Mouse (Mus musculus): ENCODE data around the gene Ppp1r13l. TPM values are rescaled to one million over a fixed set of nuclear protein-coding genes. Genes with fewer than 3 reads are reported as not detected.

The Ppp1r13l gene
- total RNA-seq, 2 experiments from 2014 or later = 1.7 to 2.9 TPM

DNA sequence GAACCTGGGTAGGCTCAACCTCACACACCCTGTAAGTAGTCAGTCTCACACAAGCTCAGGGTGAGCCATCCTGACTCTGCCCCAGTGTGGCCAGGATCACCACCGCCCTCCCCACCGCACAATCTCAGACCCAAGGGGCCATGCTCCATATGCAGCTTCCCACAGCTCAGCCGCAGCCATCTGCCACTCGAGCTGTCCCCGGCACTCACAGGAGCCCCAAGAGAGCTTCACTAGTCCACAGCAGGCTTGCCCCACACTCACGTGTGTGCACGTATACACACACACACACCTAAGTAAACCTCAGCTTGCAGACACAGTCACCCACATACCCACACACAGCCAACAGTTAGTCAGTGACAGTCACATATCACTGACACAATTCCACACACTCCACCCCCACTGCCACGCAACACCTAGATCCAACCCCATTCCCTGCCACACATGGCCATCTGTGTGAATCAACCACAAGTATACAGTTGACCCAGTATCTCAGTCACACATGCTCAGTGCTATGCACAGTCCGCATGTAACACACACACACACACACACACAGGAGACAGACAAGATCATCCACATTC lies 43.1 kb downstream of the Ppp1r13l start:
- intact Hi-C loops (cut with DNase I; ENCODE audit: low total_unique reads) = no loop called here

DNA sequence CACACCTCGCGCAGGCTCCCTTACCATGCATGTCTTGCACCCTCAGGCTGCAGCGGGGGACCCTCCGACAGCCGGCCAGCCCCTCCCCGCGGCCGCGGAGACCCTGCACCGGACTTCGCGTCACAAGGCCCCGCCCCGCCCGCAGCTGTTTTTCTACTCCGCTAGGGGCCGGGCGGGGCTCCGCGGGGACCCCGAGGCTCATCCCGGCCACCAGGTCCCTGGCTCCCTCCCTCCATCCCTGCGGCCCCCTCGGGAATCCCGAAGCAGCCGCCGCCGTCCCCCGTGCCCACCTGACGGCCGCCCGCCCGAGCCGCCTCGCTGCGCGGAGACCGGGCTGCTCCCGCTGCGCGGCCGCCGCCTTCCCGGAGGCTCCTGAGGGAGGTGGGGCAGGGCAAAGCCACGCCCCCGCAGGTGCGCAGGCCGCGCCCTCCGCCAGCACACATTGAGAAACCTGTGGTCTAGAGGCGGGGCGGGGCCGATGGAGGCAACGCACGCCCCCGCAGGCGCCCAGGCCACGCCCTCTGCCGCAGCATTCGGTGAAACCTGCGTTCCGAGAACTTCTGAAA lies 44.3 kb downstream of the Ppp1r13l start, which contains the start of gene Klc3:
Klc3 (minus strand) TSS at position 374 of the 566 bp plus-strand sequence.
- no peak for DNase-seq
- intact Hi-C loops (cut with DNase I; ENCODE audit: low total_unique reads) = no loop called here

More for the DNA sequence above, 43.1 kb downstream of the Ppp1r13l start:
- no peak for DNase-seq

DNA sequence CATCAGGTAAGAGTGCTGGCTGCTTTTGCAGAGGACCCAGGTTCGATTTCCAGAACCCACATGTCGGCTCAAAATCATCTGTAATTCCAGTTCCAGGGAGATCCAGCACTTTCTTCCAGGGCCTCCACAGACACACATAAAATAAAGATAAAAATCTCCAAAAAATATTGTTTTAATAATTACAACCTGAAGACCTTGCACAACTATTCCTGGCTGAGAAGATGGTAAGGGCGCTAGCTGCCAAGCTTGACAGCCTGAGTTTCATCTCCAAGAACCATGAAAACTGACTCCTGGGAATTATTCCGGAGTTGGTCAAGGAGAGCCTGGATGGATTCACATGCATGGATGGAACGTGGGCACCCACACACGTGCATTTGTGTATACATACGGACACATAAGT lies 44.9 kb downstream of the Ppp1r13l start, which contains the start of gene Ckm:
Ckm (plus strand) TSS at position 301 of the 400 bp plus-strand sequence.
- intact Hi-C loops (cut with DNase I; ENCODE audit: low total_unique reads) = no loop called here
- no peak for DNase-seq

DNA sequence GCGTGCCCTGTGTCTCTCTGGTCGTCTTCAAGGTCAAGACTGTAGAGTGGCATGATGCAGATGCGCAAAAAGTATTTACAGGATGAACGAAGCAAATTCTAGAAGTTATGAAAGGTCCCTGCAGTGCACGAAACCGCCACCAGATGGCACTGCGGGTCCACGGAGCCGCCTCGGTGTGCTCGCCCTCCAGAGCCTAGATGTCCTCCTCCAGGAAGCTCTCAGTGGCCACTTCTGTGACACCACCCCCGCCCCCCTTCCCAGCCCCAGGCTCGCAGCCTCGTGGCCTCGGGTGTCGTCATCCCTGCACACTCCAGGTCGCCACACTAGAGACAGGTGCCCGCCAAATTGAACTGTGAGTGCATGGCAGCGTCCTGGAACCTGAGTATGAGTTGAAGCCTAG lies 45.9 kb downstream of the Ppp1r13l start:
- DNase-seq = peak; percentile 78
- intact Hi-C loops (cut with DNase I; ENCODE audit: low total_unique reads) = no loop called here

DNA sequence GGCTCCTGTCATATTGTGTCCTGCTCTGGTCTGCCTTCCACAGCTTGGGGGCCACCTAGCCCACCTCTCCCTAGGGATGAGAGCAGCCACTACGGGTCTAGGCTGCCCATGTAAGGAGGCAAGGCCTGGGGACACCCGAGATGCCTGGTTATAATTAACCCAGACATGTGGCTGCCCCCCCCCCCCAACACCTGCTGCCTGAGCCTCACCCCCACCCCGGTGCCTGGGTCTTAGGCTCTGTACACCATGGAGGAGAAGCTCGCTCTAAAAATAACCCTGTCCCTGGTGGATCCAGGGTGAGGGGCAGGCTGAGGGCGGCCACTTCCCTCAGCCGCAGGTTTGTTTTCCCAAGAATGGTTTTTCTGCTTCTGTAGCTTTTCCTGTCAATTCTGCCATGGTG lies 50.2 kb downstream of the Ppp1r13l start:
- intact Hi-C loops (cut with DNase I; ENCODE audit: low total_unique reads) = no loop called here
- DNase-seq = peak; percentile 63

DNA sequence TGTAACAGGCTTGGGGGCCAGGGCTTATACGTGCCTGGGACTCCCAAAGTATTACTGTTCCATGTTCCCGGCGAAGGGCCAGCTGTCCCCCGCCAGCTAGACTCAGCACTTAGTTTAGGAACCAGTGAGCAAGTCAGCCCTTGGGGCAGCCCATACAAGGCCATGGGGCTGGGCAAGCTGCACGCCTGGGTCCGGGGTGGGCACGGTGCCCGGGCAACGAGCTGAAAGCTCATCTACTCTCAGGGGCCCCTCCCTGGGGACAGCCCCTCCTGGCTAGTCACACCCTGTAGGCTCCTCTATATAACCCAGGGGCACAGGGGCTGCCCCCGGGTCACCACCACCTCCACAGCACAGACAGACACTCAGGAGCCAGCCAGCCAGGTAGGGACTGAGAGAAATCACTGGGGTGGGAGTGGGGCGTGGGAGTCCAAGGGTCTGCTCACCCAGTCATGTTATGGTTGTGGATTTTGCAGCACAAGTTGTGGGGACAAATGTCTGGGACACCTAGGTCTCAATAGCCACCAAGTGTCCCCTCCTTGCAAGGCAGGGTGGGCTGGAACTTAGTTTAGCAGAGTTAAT lies 51.3 kb downstream of the Ppp1r13l start:
- peak; percentile 93 for DNase-seq
- intact Hi-C loops (cut with DNase I; ENCODE audit: low total_unique reads) = no loop called here

DNA sequence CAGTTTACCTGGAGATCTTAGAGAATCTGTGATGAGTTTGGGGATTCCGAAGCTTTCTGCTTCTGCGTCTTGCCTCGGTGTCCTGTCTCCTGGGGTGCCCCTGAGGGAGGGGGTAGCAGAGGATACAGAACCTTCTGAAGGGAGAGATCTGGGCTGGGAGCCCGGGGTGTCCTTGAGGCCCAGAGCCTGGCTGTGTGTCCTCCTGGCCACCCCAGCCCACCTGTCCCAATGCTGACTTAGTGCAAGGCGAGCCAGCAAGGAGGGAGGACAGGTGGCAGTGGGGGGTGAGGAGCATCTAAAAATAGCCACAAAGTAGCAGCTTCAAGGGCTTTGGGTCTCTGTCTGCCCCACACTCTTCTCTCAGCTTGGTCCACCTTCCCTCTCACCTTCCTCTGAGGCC lies 52.2 kb downstream of the Ppp1r13l start:
- intact Hi-C loops (cut with DNase I; ENCODE audit: low total_unique reads) = no loop called here
- DNase-seq = peak; percentile 70

DNA sequence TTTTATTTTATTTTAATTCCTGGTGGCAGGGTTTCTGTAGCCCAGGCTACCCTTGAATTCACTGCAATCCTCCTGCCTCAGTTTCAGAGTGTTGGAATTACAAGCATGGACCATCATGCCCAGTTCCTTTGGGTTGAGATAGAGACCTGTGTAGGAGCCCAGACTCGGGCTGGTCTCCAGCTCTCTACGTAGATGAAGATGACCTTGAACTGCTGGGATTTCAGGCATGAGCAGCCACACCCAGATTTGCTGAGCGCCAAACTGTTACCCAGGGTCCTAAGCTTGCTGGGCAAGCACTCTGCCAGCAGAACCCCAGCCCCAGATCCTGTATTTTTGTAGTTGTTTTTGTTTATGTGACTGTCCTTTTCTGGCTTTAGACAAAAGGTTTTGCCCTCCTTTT lies 54.0 kb downstream of the Ppp1r13l start:
- no peak for DNase-seq
- intact Hi-C loops (cut with DNase I; ENCODE audit: low total_unique reads) = no loop called here

DNA sequence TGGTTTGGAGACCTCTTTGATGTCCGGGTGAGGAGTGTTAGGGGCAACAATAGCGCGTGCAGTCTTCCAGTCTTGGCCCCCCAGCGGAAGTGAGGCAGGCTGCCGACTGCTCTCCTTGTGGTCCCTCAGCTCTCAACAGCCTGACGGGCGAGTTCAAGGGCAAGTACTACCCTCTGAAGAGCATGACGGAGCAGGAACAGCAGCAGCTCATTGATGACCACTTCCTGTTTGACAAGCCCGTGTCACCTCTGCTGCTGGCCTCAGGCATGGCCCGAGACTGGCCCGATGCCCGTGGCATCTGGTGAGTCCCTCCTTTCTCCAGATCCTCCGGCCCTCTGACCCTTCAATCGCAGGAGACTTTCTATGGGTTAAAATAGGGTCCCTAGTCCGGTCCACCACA lies 57.0 kb downstream of the Ppp1r13l start:
- intact Hi-C loops (cut with DNase I; ENCODE audit: low total_unique reads) = no loop called here
- DNase-seq = no peak

DNA sequence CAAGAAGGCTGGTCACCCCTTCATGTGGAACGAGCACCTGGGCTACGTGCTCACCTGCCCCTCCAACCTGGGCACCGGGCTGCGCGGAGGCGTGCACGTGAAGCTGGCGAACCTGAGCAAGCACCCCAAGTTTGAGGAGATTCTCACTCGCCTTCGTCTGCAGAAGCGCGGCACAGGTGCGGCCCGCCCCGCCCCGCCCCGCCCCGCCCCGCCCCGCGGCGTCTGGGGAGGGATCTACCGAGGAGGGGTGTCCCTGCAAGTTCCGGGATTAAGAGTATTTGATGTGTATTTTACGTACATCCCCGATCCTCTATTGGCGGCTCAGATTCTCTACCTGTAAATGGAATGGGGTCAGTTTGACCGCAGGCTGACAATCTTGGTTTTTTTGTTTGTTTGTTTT lies 60.6 kb downstream of the Ppp1r13l start:
- intact Hi-C loops (cut with DNase I; ENCODE audit: low total_unique reads) = no loop called here

DNA sequence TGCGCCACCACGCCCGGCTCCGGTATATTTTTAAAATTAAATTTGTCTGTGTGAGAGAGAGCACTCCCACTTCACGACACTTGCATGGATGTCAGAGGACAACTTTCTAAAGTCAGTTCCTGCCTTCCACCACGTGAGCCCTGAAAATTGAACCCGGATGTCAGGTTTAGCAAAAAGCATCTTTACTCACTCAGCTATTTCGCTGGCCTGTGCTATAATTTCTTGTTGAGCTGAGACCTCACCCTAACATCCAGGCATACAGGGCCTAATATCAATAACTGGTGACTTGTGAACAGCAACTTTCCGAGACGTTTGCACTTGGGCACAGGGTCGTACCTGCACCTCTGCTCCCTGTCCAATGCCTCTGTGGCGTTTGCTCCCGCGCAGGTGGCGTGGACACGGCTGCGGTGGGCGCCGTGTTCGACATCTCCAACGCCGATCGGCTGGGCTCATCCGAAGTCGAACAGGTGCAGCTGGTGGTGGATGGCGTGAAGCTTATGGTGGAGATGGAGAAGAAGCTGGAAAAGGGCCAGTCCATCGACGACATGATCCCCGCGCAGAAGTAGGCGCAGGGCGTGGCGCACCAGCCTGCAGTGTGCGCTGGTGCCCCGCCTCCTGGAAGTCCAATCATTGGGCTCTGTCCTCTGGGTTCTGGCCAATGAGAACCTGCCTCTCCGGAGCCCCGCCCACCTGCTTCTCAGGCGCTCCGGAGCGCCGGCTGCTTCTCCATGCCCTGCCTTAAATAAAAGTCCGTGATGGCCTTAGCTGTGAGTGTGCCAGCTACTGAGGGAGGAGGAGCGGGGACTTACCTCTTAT lies 61.5 kb downstream of the Ppp1r13l start:
- DNase-seq = peak; percentile 85
- intact Hi-C loops (cut with DNase I; ENCODE audit: low total_unique reads) = no loop called here

More for the DNA sequence above, 60.6 kb downstream of the Ppp1r13l start:
- DNase-seq = no peak

DNA sequence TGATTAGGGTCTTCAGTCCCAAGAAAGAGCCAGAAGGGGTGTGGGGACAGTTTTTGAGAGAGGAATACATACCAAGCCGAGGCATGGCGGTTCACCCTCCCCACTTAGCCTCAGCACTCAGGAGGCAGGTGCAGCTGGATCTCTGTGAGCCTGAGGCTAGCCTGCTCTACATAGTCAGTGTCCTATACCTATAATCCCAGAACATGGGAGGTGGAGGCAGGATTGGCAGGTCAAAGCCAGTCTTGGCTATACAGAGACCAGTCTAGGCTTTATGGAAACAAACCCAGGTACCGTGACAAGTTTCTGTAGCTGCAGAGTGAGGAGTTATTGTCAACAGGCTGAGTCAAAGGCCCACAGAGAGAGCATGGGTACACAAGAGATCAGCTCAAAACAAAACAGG lies 63.5 kb downstream of the Ppp1r13l start:
- DNase-seq = no peak
- intact Hi-C loops (cut with DNase I; ENCODE audit: low total_unique reads) = no loop called here

DNA sequence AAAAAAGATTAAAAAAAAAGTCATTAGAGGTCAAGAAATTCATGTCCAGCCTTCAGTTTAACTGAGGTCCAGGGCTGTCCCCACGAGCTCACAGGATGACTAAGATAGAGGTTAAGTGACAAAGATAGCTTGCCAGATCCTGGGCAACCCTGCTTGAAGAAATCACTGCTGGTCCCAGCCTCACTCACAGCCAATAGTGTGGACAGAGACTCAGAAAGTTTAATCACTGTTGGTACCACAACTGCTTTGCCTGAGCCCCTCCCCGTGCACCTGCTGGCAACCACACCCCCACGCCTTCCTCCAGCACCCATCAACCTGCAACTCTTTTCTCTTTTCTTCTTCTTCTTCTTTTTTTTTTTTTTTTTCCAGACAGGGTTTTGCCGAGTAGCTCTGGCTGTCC lies 64.5 kb downstream of the Ppp1r13l start:
- intact Hi-C loops (cut with DNase I; ENCODE audit: low total_unique reads) = no loop called here

DNA sequence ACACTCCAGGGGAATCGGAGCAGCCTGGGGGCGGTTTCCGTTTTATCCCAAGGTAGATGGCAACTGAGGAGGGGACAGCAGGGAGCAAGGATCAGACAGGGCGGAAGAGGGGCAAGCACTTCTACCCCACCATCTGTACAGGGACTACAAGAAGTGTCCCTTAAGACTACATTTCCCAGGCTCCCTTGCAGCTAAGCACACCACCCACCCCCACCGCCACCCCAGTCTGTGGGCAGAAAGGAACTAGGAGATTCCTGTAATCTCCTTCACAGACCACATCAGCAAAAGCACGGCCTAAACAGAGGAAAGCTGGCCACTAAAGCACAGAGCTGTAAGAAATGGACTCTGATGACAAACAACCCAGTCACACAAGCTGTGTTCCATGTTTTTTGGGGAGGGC lies 66.8 kb downstream of the Ppp1r13l start:
- no peak for DNase-seq
- intact Hi-C loops (cut with DNase I; ENCODE audit: low total_unique reads) = no loop called here

More for the DNA sequence above, 64.5 kb downstream of the Ppp1r13l start:
- DNase-seq = no peak

DNA sequence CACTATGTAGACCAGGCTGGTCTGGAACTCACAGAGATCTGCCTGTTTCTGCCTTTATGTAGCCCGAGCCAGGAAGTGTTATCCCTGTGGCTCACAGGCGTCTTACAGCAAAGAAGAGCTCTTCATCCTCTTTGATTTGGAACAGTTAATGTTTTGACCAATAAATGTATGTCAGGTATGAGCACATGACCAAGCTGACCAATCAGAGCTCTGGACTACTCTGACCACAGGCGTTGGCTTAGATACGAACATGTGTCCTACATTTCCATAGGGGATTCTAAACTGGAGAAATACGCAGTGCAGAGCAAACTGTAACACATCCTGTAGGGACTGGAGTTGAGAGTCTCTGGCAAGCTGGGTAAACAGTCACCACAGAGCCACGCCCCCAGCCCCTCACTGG lies 67.3 kb downstream of the Ppp1r13l start:
- intact Hi-C loops (cut with DNase I; ENCODE audit: low total_unique reads) = no loop called here
- DNase-seq = no peak

Small RNA genes within 50 kb of the gene (microRNA-seq; reads per million reads assigned to microRNA genes)
- 0 reads per million in 2 experiments for gene Mir343

Other genes starting within 250 kb of the Ppp1r13l start
- not detected for gene Gm4969, start 241.4 kb upstream of the Ppp1r13l start, total RNA-seq (2021)
- 1 to 10 TPM; 3.2 TPM for gene Fbxo46, start 239.9 kb upstream of the Ppp1r13l start, total RNA-seq (2021)
- gene Qpctl, start 210.5 kb upstream of the Ppp1r13l start, total RNA-seq (2021) = 1 to 10 TPM; 3.1 to 4.2 TPM
- gene Snrpd2, start 210.0 kb upstream of the Ppp1r13l start, total RNA-seq (2021) = 10 to 100 TPM; 62.3 to 66.5 TPM
- gene Gipr, start 193.6 kb upstream of the Ppp1r13l start, total RNA-seq (2021) = under 1 TPM in 1 of 2 experiments, not detected in 1; 0.09 TPM
- gene Eml2, start 183.3 kb upstream of the Ppp1r13l start, total RNA-seq (2021) = 10 to 100 TPM; 12.1 to 14.2 TPM
- gene Gpr4, start 147.2 kb upstream of the Ppp1r13l start, total RNA-seq (2021) = 1 to 10 TPM; 2.9 to 4.3 TPM
- 10 to 100 TPM; 35.1 to 43.0 TPM for gene Opa3, start 131.4 kb upstream of the Ppp1r13l start, total RNA-seq (2021)
- 10 to 100 TPM; 31.0 to 35.1 TPM for gene Vasp, start 87.9 kb upstream of the Ppp1r13l start, total RNA-seq (2021)
- not detected for gene Ppm1n, start 79.7 kb upstream of the Ppp1r13l start, total RNA-seq (2021)
- 100 to 1,000 TPM; 800 to 833 TPM for gene Rtn2, start 77.1 kb upstream of the Ppp1r13l start, total RNA-seq (2021)
- under 1 TPM; 0.69 to 0.90 TPM for gene Fosb, start 49.7 kb upstream of the Ppp1r13l start, total RNA-seq (2021)
- gene Ercc1, start 15.0 kb upstream of the Ppp1r13l start, total RNA-seq (2021) = 10 to 100 TPM; 26.7 to 28.7 TPM
- gene Cd3eap, start 266 bp upstream of the Ppp1r13l start, total RNA-seq (2021) = 1 to 10 TPM; 7.4 to 8.2 TPM
- gene Ercc2, start 22.3 kb downstream of the Ppp1r13l start, total RNA-seq (2021) = 1 to 10 TPM; 6.1 to 7.8 TPM
- gene Klc3, start 44.4 kb downstream of the Ppp1r13l start, total RNA-seq (2021) = under 1 TPM in 1 of 2 experiments, not detected in 1; 0.11 TPM
- gene Ckm, start 45.0 kb downstream of the Ppp1r13l start, total RNA-seq (2021) = over 10,000 TPM; 34,344 to 35,305 TPM
- 10 to 100 TPM; 12.6 to 14.1 TPM for gene Mark4, start 99.1 kb downstream of the Ppp1r13l start, total RNA-seq (2021)
- gene Exoc3l2, start 103.6 kb downstream of the Ppp1r13l start, total RNA-seq (2021) = under 1 TPM; 0.47 to 0.74 TPM
- 1 to 10 TPM; 1.7 to 2.1 TPM for gene Bloc1s3, start 148.6 kb downstream of the Ppp1r13l start, total RNA-seq (2021)
- 10 to 100 TPM; 19.9 to 20.0 TPM for gene Trappc6a, start 148.6 kb downstream of the Ppp1r13l start, total RNA-seq (2021)
- gene Nkpd1, start 158.1 kb downstream of the Ppp1r13l start, total RNA-seq (2021) = not detected
- 10 to 100 TPM; 34.4 to 34.5 TPM for gene Ppp1r37, start 203.3 kb downstream of the Ppp1r13l start, total RNA-seq (2021)
- gene Zfp296, start 217.5 kb downstream of the Ppp1r13l start, total RNA-seq (2021) = under 1 TPM in 1 of 2 experiments, not detected in 1; 0.27 TPM
- gene Gemin7, start 217.8 kb downstream of the Ppp1r13l start, total RNA-seq (2021) = 10 to 100 TPM; 50.0 to 55.1 TPM
- gene Clasrp, start 244.7 kb downstream of the Ppp1r13l start, total RNA-seq (2021) = 10 to 100 TPM; 10.6 to 12.0 TPM